Mouse (Mus musculus) gonadal fat pad, adult 2 months (tissue): ENCODE results near the gene Ebi3. TPM values are rescaled to one million over a fixed set of nuclear protein-coding genes. Genes with fewer than 3 reads are reported as not detected.
"Not testable (repeated sequence)": the region's sequence is repeated elsewhere in the genome, so short reads cannot be mapped to it uniquely, and the experiment has no call there.

ENCODE experiments used
- DNase-seq: peaks from one replicate; pipeline ENCODE4 v3.0.0-alpha.2; 2012; ENCODE audit warnings: low read depth
- polyA plus RNA-seq: library from polyadenylated mRNA; depleted of rRNA; stranded (reverse); fragments of >200 nt; gene quantifications from 2 replicates; pipeline ENCODE4 v1.2.3, GENCODE M21; 2012; rRNA removed

Ebi3 gene
- 3.8 and 7.3 TPM in 2 replicates for polyA plus RNA-seq

GRCm38 (mm10) chr17:55952447-55953027, at the start of gene Ebi3:
Ebi3 (plus strand) TSS chr17:55952640.
- no peak for DNase-seq

- DNase-seq: no peak
Observed at GRCm38 (mm10) chr17:55903087-55903486, 49.4 kb upstream of the Ebi3 start.

- no peak for DNase-seq
Observed at GRCm38 (mm10) chr17:55903687-55904086, 48.8 kb upstream of the Ebi3 start.

DNA sequence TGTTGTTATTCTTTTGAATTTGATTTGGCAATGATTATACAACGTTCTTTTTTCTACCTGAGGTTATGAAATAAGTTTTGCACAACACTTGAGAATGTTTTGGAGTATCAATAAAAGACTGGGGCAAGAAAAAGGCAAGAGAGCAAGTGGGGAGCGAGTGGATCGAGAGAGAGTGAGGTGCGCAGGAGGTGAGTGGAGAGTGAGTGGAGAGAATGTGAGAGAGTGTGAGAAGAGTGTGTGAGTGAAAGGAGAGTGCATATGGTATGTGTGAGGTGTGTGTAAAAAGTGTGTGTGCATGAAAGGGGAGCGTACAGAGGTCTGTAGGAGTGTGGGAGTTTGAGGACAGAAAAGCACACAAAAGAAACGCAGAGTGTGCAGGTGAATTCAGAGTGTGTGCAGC, 48.3 kb upstream of the Ebi3 start:
- DNase-seq: no peak

- no peak for DNase-seq
Observed at GRCm38 (mm10) chr17:55906669-55907068, 45.8 kb upstream of the Ebi3 start.

GRCm38 (mm10) chr17:55931553-55932502, 20.6 kb upstream of the Ebi3 start:
- no peak for DNase-seq

DNA sequence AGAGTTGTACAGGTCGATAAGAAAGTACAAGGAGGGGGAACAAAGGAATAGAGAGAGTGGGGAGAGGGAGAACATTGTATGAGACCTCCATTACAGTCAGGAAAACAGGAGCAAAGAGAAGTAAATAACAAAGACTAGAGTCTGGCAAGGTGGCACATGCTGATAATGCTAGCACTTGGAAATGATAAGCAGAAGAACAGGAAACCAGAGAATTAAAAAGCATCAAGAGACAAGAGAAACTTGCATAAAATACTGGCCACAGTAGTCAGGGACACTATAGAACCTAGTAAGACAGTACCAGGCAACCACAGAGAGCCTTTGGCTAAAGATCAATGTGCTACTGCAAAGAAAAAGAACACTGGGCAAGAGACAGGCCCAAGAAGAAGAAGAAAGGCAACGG, 19.8 kb upstream of the Ebi3 start:
- no peak for DNase-seq

- no peak for DNase-seq
Observed at GRCm38 (mm10) chr17:55933191-55933590, 19.2 kb upstream of the Ebi3 start.

DNA sequence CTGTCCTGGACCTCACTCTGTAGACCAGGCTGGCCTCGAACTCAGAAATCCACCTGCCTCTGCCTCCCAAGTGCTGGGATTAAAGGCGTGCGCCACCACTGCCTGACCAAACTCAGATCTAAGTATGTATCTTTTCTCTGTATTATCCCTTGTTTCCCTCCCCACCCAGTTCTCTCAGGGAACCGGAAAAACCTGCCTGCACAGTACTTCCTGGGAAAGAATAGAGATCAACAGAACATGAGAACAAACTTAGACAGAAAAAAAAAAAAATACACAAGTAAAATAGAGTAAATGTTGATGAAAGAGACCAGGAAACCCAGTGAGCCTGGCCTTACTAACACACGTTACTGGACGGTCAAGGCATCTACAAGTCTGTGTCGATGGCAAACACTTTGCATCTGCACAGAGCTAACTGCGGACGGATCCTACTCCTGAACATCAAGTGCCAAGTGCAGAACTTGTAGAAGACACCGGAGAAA, 8.0 kb upstream of the Ebi3 start:
- DNase-seq: not testable (repeated sequence)

- DNase-seq: not testable (repeated sequence)
Observed at GRCm38 (mm10) chr17:55944866-55945682, 7.4 kb upstream of the Ebi3 start.

GRCm38 (mm10) chr17:55945696-55946095, 6.7 kb upstream of the Ebi3 start:
- DNase-seq: no peak

DNA sequence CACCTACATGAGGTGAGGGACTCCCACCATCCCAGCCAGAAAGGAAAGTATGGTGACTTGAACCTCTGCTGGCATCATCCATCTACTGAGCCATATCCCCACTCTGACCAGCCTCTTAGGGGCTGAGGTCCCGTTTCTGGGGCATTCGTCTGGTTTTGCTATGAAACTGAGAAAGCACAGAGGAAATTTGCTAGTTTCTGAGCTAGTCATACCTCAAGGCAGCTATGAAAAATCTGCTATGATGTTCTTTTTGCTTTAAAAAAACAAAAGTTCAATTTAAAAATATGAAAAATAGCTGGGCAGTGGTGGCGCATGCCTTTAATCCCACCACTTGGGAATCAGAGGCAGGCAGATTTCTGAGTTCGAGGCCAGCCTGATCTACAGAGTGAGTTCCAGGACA, 3.8 kb upstream of the Ebi3 start:
- no peak for DNase-seq

GRCm38 (mm10) chr17:55949400-55949799, 3.0 kb upstream of the Ebi3 start, which contains the start of gene Zfp119b:
Zfp119b (minus strand) TSS chr17:55949500.
- no peak for DNase-seq

GRCm38 (mm10) chr17:55950601-55951000, 1.8 kb upstream of the Ebi3 start:
- no peak for DNase-seq

- no peak for DNase-seq
Observed at GRCm38 (mm10) chr17:55952041-55952440, 399 bp upstream of the Ebi3 start.

GRCm38 (mm10) chr17:55953751-55954150, 1.3 kb downstream of the Ebi3 start:
- DNase-seq: no peak

DNA sequence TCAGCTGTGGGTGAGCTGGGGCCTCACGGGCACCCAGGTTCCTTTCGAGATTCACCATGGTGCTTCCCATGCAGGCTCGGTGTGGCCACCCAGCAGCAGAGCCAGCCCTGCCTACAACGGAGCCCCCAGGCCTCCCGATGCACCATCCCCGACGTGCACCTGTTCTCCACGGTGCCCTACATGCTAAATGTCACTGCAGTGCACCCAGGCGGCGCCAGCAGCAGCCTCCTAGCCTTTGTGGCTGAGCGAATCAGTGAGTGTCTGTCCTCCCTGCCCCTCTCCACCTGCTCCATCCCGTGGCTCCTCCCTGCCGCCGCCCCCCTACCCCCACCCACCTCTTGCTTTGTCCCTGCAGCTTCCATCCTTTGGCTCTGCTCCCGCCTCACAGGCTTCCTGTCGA, 1.8 kb downstream of the Ebi3 start:
- DNase-seq: no peak

DNA sequence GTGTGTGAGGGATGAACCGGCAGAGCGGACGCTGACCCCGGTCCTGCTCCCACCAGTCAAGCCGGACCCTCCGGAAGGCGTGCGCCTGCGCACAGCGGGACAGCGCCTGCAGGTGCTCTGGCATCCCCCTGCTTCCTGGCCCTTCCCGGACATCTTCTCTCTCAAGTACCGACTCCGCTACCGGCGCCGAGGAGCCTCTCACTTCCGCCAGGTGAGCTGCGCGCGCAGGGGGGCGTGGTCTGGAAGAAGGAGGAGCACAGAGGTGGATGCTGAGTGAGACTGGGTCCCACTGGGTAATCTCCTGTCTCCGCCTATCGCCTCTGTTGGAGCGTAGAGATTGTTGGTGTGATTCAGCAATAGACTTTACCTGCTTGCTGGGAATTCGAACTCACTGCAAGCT, 3.7 kb downstream of the Ebi3 start:
- no peak for DNase-seq

- DNase-seq: no peak
Observed at GRCm38 (mm10) chr17:55956591-55956990, 4.2 kb downstream of the Ebi3 start.

DNA sequence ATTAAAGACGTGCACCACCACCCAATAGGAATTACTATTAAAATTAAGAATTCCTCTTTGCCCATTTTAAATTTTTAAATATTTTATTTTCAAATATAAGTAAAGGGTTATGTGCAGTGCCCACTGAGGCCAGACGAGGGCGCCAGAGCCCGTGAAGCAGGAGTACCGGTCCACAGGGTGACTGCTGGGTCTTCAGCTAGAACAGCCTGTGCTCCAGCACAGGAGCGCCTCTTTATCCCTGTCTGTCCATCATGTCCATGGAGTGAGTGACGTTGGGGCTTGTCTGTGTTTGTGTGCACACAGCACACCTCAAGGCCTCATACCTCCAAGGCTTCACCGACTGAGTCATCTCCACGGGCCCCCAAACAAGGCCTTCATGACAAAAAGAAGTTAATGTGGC, 4.7 kb downstream of the Ebi3 start:
- DNase-seq: no peak

DNA sequence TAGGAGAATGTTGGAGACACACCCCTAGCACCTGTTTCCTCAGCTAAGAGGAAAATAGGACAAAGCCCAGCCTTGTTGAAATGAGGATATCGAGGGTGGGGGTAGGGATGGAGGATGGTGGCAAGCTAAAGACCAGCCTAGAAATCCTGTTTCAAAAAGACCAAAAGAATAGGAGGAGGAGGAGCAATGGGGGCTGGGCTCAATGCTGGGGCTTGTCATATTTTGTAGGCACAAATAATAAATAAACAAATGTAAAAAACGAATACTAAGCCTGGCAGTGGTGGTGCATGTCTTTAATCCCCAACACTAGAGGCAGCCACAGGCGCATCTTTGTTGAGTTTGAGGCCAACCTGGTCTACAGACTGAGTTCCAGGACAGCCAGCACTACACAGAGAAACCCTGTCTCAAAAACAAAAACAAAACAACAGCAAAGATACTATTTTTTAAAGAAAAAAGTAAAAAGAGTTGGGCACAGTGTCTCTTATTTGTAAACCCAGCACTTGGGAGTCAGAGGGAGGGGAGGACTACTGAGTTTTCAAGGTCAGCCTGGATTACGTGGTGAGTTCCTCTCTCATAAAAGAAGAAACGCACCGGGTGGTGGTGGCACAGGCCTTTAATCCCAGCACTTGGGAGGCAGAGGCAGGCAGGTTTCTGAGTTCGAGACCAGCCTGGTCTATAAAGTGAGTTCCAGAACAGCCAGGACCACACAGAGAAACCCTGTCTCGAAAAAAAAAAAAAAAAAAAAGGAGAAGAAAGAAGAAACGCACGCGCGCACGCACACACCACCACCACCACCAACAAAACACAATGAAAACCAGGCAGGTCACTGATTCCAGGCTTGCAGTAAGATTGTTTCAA, 5.5 kb downstream of the Ebi3 start:
- DNase-seq: no peak
